Mouse (Mus musculus) heart, embryonic 14.5 days (tissue): ENCODE measurements at regions not wholly inside any gene's neighbourhood (a gene's known extent, or its start where the extent isn't known, plus 50 kb on each side); places are given as distances from the start of the nearest gene placed in this dataset.

Experiments used
- ATAC-seq: fragments of 200-750 bp; cut with Nextera tagmentation; 2 replicates; pipeline ENCODE4 v1.8.0; 2017; ENCODE audit warnings: low read depth, moderate TSS enrichment; ENCODE audit not compliant: insufficient number of reproducible peaks, insufficient read depth, low FRiP score
- H3K27ac ChIP-seq, 2 experiments: fragments of 200-500 bp in 1 of 2; fragments of 300-500 bp in 1 of 2; sonication (generic) in 1 of 2; replicated peaks in 1 of 2; 2 replicates each; pipeline ENCODE4 v1.5.1; 2012 to 2014; ENCODE audit warnings: low read depth in 2 of 2, low read length in 2 of 2, control low read depth in 1 of 2, mild to moderate bottlenecking in 1 of 2, mixed read lengths in 1 of 2; ENCODE audit not compliant: control insufficient read depth in 1 of 2, insufficient read depth in 1 of 2
- H3K27me3 ChIP-seq: fragments of 300-500 bp; sonication (generic); 2 replicates; pipeline ENCODE4 v1.6.1; 2014; ENCODE audit warnings: mild to moderate bottlenecking, low read length, control low read depth; ENCODE audit not compliant: control insufficient read depth, insufficient read depth
- H3K36me3 ChIP-seq: fragments of 300-500 bp; sonication (generic); 2 replicates; pipeline ENCODE4 v1.6.1; 2014; ENCODE audit warnings: mild to moderate bottlenecking, control low read depth, low read length, mixed read lengths; ENCODE audit not compliant: control insufficient read depth, insufficient read depth
- H3K4me1 ChIP-seq, 2 experiments: fragments of 200-500 bp in 1 of 2; fragments of 300-500 bp in 1 of 2; sonication (generic) in 1 of 2; 2 replicates each; pipeline ENCODE4 v1.6.1; 2012 to 2014; ENCODE audit warnings: low read length in 2 of 2, control low read depth in 1 of 2, mixed read lengths in 1 of 2; ENCODE audit not compliant: control insufficient read depth in 2 of 2, insufficient read depth in 2 of 2
- H3K4me2 ChIP-seq: fragments of 300-500 bp; sonication (generic); 2 replicates; pipeline ENCODE4 v1.6.1; 2014; ENCODE audit warnings: mild to moderate bottlenecking, low read length
- H3K4me3 ChIP-seq, 2 experiments: fragments of 200-500 bp in 1 of 2; fragments of 300-500 bp in 1 of 2; sonication (generic) in 1 of 2; 2 replicates each; pipeline ENCODE4 v1.5.1; 2012 to 2014; ENCODE audit warnings: low read length in 2 of 2, mild to moderate bottlenecking in 2 of 2, control low read depth in 1 of 2, low read depth in 1 of 2, moderate library complexity in 1 of 2; ENCODE audit not compliant: control insufficient read depth in 1 of 2, insufficient read depth in 1 of 2
- H3K9ac ChIP-seq: fragments of 300-500 bp; sonication (generic); 2 replicates; pipeline ENCODE4 v1.6.1; 2014; ENCODE audit warnings: mild to moderate bottlenecking, low read length
- H3K9me3 ChIP-seq: fragments of 300-500 bp; sonication (generic); 2 replicates; pipeline ENCODE4 v1.6.1; 2016; ENCODE audit warnings: low read length, control low read depth; ENCODE audit not compliant: control insufficient read depth
- WGBS: fragments of 180-500 bp; shearing (Covaris S2); extraction: QIAGEN DNeasy Blood & Tissue Kit; methylation state at CpG from one replicate; pipeline ENCODE4 v1.1.7; 2014; 5-methylcytosine and 5-hydroxymethylcytosine counted together

DNA sequence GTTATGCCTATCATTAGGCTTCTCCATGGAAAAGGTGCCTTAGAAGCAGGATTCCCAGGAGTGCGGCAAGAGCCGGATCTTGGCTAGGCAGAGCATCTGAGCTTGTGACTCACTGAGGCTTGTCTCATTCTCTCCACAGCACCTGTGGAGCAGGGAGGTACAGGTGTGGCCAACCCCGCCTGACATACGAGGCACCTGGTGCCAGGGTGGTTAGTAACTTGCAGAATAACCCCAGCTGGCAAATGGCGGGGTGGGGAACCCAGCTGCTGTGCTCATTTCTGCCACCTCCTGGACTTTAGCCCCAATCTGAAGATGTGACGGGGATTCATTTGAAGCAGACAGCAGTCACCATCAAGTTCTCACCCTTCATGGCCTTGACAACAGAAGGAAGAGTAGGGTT, 96.2 kb downstream of the Pdgfra start:
- Histone ChIP-seq H3K36me3 (no peaks in the 10 kb centered on the region), H3K27ac (no peak overlapping the region), H3K4me2 (no peak overlapping the region), H3K4me1 (no peaks in the 10 kb centered on the region; a peak in 1 of 4 replicates), H3K9ac (no peak overlapping the region), H3K9me3 (no peaks in the 10 kb centered on the region), H3K4me3 (no peak overlapping the region), H3K27me3 (no peaks in the 10 kb centered on the region)
- ATAC-seq: no peak
- 87% methylated on average over 6 of the region's 6 CpGs for WGBS

- H3K9me3 ChIP-seq: no peaks in the 10 kb centered on the region
- no peaks in the 10 kb centered on the region; a peak in 1 of 4 replicates for H3K4me1 ChIP-seq
- H3K27me3 ChIP-seq: no peaks in the 10 kb centered on the region
- no peak overlapping the region for H3K27ac ChIP-seq
- H3K4me2 ChIP-seq: no peak overlapping the region
- H3K4me3 ChIP-seq: no peak overlapping the region
- H3K9ac ChIP-seq: no peak overlapping the region
- 80% methylated on average over 3 of the region's 3 CpGs for WGBS
- no peaks in the 10 kb centered on the region for H3K36me3 ChIP-seq
- ATAC-seq: no peak
Observed at GRCm38 (mm10) chr5:75249671-75250070, 97.6 kb downstream of the Pdgfra start.

DNA sequence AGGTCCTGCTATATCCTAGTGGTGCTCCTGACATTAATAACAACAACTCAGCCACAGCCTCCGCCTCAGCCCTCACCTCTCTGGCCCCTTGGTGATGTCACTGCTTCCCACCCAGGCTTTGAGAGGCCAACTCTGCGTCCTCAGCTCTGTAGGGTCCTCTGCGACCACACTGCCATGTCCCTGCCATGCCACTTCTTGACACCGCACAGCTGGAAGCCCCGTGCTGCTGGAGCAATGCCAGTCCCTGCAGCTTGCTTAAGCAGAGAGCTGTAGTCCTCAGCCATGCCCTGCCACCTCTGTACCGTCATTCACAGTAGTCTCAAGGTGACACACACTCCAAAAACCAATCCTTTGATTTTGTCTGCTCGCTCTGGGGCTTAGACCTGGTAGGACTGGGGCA, 101.3 kb downstream of the Pdgfra start:
- WGBS: 61% methylated on average over 7 of the region's 7 CpGs
- no peak for ATAC-seq

DNA sequence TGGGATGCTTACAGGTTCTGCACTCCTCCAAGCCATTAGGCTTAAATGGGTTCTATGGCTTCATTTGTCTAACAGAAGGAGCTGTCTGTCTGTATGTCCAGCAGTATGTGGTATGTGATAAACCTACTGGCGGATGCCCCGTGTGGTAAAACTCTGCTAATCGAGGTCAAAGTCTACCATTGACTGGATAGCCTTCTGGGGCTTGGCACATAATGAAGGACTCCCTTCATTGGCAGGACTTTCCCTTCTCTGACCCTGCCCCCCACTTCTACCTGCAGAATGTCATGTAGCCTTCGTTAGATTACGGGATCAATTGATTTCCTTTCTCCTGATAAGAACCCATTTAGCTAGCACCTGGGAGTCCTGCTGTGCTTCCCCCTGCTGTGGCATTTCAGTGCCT, 101.7 kb downstream of the Pdgfra start:
- Histone ChIP-seq H3K4me2 (no peak overlapping the region), H3K36me3 (no peaks in the 10 kb centered on the region), H3K4me3 (no peak overlapping the region), H3K9me3 (no peaks in the 10 kb centered on the region), H3K9ac (no peak overlapping the region), H3K4me1 (no peaks in the 10 kb centered on the region; a peak in 1 of 4 replicates), H3K27me3 (no peaks in the 10 kb centered on the region), H3K27ac (no peak overlapping the region)
- WGBS: 70% methylated on average over 5 of the region's 5 CpGs
- no peak for ATAC-seq

More for the DNA sequence above, 101.3 kb downstream of the Pdgfra start:
- H3K9me3 ChIP-seq: no peaks in the 10 kb centered on the region
- no peak overlapping the region for H3K9ac ChIP-seq
- no peak overlapping the region for H3K27ac ChIP-seq
- no peak overlapping the region for H3K4me2 ChIP-seq
- no peaks in the 10 kb centered on the region for H3K27me3 ChIP-seq
- H3K4me1 ChIP-seq: no peaks in the 10 kb centered on the region; a peak in 1 of 4 replicates
- H3K36me3 ChIP-seq: no peaks in the 10 kb centered on the region
- no peak overlapping the region for H3K4me3 ChIP-seq

DNA sequence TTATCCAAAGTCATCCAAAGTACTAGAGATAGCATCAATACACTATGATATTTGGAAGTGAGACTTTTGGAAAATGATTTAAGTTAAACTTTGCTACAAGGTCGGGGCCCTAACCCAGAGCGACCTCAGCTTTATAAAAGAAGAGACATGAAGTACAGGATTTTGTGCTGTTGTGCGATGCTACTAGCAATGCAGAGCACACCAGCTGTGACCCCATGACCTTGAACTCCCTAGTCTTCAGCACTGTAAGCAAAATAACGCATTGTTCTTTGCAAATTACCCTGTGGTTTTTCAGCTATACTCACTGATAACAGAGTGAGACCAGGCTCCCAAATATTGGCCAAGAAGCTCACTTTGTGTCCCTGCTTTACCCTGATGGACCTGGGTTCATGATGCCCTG, 104.1 kb downstream of the Pdgfra start:
- ATAC-seq: no peak
- H3K4me2 ChIP-seq: no peak overlapping the region

GRCm38 (mm10) chr5:75257067-75257466, 105.0 kb downstream of the Pdgfra start:
- ATAC-seq: no peak
- Histone ChIP-seq H3K36me3 (no peaks in the 10 kb centered on the region), H3K9ac (no peak overlapping the region), H3K4me1 (peaks cover 2 to 3% of the 10 kb centered on the region in 2 experiments; a peak in 2 of 4 replicates), H3K4me3 (no peak overlapping the region), H3K4me2 (no peak overlapping the region), H3K27ac (no peak overlapping the region), H3K27me3 (no peaks in the 10 kb centered on the region), H3K9me3 (0 out of 2 replicates have a peak, but pooled peaks cover 5% of the 10 kb centered on the region)
- WGBS: 79% methylated on average over 2 of the region's 2 CpGs

More for the DNA sequence above, 104.1 kb downstream of the Pdgfra start:
- Histone ChIP-seq H3K27ac (no peak overlapping the region), H3K36me3 (no peaks in the 10 kb centered on the region), H3K9me3 (0 out of 2 replicates have a peak, but pooled peaks cover under 1% of the 10 kb centered on the region), H3K4me1 (peaks cover 2 to 3% of the 10 kb centered on the region in 2 experiments; a peak in 2 of 4 replicates), H3K9ac (no peak overlapping the region), H3K4me3 (no peak overlapping the region), H3K27me3 (no peaks in the 10 kb centered on the region)
- WGBS: 81% methylated on average over 4 of the region's 4 CpGs

- Histone ChIP-seq H3K36me3 (no peaks in the 10 kb centered on the region), H3K27me3 (no peaks in the 10 kb centered on the region), H3K4me2 (0 out of 2 replicates have a peak overlapping the region, but pooled peaks have one; percentile 31), H3K27ac (no peak overlapping the region), H3K4me3 (no peak overlapping the region), H3K9me3 (0 out of 2 replicates have a peak, but pooled peaks cover 5% of the 10 kb centered on the region), H3K4me1 (peaks cover 2 to 3% of the 10 kb centered on the region in 2 experiments; a peak in 2 of 4 replicates), H3K9ac (no peak overlapping the region)
- WGBS: 29% methylated on average over 10 of the region's 10 CpGs
- ATAC-seq: no peak
Observed at GRCm38 (mm10) chr5:75260247-75260646, 108.2 kb downstream of the Pdgfra start.

DNA sequence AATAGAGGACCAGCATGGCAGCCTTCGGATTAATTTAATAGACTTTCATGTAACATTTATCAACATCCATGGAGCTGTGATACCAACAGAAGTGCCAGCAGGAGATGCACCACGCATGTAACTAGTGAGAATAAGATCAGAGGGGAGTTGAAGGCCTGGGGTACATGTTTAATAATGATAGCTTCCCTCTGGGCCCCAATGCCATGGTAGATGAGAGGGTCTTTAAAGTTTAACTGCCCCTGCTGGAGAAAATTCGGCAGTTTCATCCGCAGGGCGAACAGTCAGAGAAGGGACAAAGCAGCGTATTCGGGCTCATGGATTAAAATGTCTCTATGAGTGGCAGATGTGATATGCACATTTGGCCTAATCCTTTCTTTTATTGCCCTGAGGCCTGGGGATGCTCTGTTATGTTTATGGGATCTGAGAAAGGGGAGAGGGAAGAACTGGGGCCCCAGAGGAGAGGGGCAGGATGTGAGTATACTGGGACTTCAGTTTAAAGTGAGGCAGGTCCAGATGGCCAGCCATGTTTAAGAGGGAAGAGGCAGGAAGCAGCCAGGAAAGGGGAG, 114.1 kb downstream of the Pdgfra start:
- no peak for ATAC-seq
- Histone ChIP-seq H3K4me3 (no peak overlapping the region), H3K27me3 (no peaks in the 10 kb centered on the region), H3K36me3 (no peaks in the 10 kb centered on the region), H3K4me2 (no peak overlapping the region), H3K27ac (no peak overlapping the region), H3K4me1 (no peaks in the 10 kb centered on the region), H3K9me3 (0 out of 2 replicates have a peak, but pooled peaks cover 4% of the 10 kb centered on the region), H3K9ac (no peak overlapping the region)
- WGBS: 86% methylated on average over 7 of the region's 7 CpGs
